Mouse (Mus musculus) embryonic fibroblast, embryonic 13.5 days (primary cell): Measurements from ENCODE around the gene Hoxc6. TPM values are rescaled to one million over a fixed set of nuclear protein-coding genes. Genes with fewer than 3 reads are reported as not detected.
A peak's percentile ranks its signal among the peaks of the same experiment; 100 is the strongest.

Source experiments
- H3K27ac ChIP-seq: 2 replicates; pipeline ENCODE4 v1.5.1; 2012; ENCODE audit warnings: low read length, control low read depth, inconsistent platforms; ENCODE audit not compliant: insufficient read depth
- H3K4me1 ChIP-seq: 2 replicates; pipeline ENCODE4 v1.6.1; 2011; ENCODE audit warnings: low read length; ENCODE audit not compliant: control insufficient read depth, insufficient read depth
- H3K4me3 ChIP-seq: 2 replicates; pipeline ENCODE4 v1.5.1; 2011; ENCODE audit warnings: mild to moderate bottlenecking, control low read depth, low read length; ENCODE audit not compliant: insufficient read depth
- CTCF ChIP-seq: IDR thresholded peaks from 2 replicates; pipeline ENCODE4 v1.5.1; 2011; ENCODE audit warnings: mild to moderate bottlenecking, control low read depth, low read length, moderate library complexity, borderline replicate concordance; ENCODE audit not compliant: insufficient read depth
- POLR2A ChIP-seq: IDR thresholded peaks from 2 replicates; pipeline ENCODE4 v1.6.1; 2011; ENCODE audit warnings: low read depth, mild to moderate bottlenecking, control low read depth, low read length, moderate library complexity
- polyA plus RNA-seq: library from polyadenylated mRNA; stranded (reverse); fragments of >200 nt; gene quantifications from 2 replicates; pipeline ENCODE4 v1.2.4, GENCODE M21; 2011; ENCODE audit warnings: low read depth; ENCODE audit not compliant: missing spikeins, insufficient read length

The Hoxc6 gene
- polyA plus RNA-seq, 1 experiment: 42.6 TPM

DNA sequence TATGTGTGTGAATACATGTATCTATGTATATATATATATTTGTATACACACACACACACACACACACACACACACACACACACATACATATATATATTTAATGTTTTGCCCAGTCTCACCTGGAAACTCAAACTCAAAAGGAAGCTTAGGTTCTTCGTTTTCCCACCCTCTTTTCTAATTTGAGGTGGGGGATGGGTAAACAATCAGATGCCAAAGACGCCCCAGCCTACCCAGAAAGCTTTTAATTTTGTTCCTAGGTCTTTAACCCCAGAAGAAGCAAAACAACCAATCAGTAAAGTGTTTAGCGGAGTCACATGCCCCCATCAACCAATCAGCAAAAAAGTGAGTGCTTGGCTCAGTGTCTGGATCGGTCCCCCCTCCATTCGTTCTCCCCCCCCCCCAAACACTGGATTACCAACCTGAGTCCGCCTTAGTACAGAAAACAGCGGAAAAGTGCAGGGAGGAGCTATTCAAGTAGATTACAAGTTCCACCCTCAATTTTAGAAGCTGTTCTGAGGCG lies 22.9 kb downstream of the Hoxc6 start:
- Histone ChIP-seq H3K4me3 (no peak overlapping the region), H3K27ac (no peak overlapping the region), H3K4me1 (no peaks in the 10 kb centered on the region; the same call in 1 of the 2 replicates)
- TF ChIP-seq CTCF: no peak
- no peak for TF ChIP-seq POLR2A

- TF ChIP-seq POLR2A: no peak
- TF ChIP-seq CTCF: no peak
- Histone ChIP-seq H3K4me3 (no peak overlapping the region), H3K27ac (no peak overlapping the region), H3K4me1 (no peaks in the 10 kb centered on the region; the same call in 1 of the 2 replicates)
Measured at GRCm38 (mm10) chr15:103021544-103021943, 23.5 kb downstream of the Hoxc6 start.

DNA sequence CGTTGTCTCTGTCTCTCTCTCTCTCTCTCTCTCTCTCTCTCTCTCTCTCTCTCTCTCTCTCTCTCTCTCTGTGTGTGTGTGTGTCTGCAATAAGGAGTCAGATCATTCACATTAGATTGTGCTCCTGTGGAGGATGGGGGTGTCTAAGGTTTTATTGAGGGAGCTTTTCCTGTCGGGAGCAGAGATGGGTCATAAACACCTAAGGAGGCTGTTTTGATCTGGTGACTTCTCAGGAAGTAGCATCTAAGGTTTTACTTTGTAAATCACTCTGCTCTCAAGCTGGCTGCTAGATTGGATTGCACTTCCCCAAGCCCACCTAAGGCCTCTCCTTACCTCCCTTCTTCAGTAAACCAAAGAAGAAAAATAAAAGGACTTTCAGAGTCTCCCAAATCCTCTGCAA lies 26.1 kb downstream of the Hoxc6 start:
- Histone ChIP-seq H3K27ac (no peak overlapping the region), H3K4me1 (peaks cover 3% of the 10 kb centered on the region; the same call in 1 of the 2 replicates), H3K4me3 (no peak overlapping the region)
- no peak for TF ChIP-seq CTCF

DNA sequence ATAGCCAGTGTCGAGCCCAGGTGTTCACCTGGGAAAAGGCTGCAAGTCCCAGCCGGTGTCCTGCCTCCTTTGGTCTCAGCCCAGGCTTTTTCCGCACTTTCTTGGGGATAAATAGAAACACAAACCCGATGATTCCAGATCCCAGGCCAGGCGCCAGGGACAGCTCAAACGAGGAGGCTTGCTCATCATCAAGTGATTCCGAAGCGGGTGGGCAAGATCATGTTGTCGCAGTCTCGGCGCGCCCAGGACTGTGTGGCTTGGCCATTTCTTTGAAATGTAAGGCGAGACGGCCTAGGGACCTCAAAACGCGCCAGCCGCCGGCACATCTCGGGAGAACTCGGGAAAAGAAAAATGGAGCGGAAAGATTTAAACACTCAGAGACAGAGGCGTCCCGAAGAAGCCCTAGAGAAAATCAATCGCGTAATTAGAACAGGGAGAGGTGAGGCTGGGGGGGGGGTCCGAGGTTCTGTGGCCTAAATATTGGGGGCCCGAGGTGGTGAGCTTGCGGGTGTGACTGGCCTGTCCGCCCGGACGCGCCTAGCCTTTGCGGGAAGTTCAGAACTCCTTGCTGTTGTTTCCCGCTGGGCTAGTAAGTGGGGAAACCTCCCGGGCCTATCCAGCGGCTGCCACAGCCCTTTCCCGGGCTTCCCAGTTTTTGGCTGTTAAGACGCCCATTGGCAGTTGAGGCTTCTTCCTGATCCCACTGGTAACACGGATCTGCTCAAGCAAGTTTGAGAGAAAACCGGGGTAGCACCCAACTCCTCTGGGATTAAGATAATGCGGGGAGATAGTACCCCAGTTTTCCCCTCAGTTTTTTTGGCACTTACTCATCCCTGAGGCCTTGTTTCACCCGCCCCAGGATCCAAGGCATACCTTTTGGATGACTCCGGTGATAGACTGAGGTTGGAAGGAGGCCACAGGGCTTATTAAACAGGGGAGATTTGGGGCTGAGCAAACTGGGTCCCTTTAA lies 29.5 kb downstream of the Hoxc6 start:
- peak overlapping the region; percentile 69 for H3K27ac ChIP-seq
- H3K4me1 ChIP-seq: peaks cover 3% of the 10 kb centered on the region
- peak overlapping the region; percentile 29 for H3K4me3 ChIP-seq
- TF ChIP-seq POLR2A (0 out of 2 replicates have a peak, but pooled peaks have one; percentile 3), CTCF (no peak)

DNA sequence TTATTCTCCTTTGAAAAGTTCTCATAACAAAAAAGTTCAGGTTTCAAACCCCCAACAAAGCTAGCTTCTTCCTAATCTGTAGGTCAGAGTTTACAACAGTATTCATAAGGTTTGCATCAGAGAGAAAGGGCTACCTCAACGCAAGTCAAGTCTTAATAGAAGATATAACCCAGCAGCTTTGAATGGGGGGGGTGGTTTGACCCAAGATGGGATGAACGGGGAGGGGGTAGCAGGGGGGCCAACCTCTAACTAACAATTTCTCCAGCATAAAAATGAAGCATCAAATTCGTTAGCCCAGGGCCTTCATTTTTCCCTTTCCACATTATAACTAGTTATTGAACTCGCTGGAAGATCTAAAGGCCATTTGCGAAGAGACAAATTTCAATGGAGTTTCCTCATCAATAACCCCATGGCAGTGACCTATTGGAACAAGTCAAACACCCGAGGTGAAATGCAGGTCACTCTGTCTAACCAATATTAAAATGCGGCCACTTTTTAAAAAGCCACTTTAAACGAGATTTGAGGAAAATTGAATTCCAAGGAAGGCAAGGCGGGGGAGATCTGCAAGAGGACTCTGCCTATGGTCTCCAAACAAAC lies 31.0 kb downstream of the Hoxc6 start:
- Histone ChIP-seq H3K27ac (no peak overlapping the region; the same call in 1 of the 2 replicates), H3K4me3 (no peak overlapping the region), H3K4me1 (peaks cover 5% of the 10 kb centered on the region)
- TF ChIP-seq CTCF (no peak), POLR2A (no peak)

DNA sequence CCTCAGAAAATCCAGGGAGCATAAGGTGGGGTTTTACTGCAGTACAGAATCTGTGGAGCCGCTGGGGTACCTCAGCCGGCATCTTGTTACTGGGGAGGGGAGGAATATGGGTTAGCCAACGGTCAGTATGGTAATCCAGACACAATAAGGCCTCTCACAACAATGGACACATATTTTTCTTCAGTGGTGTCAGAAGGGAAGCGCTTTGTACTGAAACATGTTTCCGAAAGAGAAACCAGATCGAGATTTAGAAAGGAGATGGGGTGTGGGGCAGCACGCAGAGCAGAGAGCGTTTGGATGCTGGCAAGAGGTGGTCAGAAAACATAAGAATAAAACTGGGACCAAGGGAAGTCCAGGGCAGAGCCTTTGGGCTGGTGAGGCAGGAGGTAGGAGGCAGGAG lies 32.1 kb downstream of the Hoxc6 start:
- Histone ChIP-seq H3K27ac (no peak overlapping the region), H3K4me1 (peaks cover 5% of the 10 kb centered on the region), H3K4me3 (no peak overlapping the region)
- TF ChIP-seq CTCF (no peak), POLR2A (no peak)

- Histone ChIP-seq H3K4me3 (no peak overlapping the region), H3K4me1 (peaks cover 5% of the 10 kb centered on the region), H3K27ac (peak overlapping the region; percentile 42; the same call in 1 of the 2 replicates)
- TF ChIP-seq CTCF (no peak), POLR2A (no peak)
Measured at GRCm38 (mm10) chr15:103032167-103032566, 34.1 kb downstream of the Hoxc6 start.

DNA sequence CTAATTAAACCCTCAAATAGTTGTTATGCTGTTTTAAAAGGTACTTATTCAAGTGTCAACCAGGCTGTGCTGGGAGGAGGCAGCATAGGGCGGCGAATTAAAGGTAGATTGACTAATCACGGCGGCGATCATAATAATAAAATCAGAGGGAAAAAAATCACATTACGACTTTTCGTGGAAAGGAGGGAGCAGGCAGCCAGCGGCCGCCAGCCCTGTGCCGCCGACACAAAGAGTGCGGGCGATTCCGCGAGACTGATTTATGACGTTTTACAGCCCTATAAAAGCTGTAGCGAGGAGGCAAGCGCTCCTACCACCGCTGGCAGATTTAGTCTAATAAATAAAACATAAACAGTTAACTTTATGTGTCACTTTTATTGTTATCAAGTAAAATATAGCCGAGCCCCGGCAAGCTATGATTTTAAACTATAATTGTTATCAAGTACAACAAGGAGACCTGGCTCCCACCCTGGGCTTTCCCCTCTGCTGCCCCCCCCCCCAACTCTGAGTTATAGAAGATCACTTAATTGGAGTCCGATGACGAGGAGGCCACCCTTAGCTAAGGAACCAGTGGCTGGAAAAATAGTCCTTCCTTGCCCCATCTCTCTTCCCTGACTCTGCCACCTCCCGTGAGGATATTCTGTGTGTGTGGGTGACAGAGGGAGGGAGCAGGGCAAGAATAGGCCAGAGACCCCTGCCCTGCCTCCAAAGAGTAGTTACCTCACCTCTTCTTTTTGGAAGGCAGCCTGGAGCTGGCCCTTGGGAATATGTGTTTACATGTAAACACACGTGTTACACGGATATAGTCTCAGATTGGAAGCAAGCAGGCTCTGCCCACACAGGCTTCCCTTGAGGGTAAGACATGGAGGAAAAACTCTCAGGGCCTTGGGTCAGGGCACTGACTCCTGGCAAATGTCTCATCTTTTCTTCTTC lies 34.9 kb downstream of the Hoxc6 start:
- H3K27ac ChIP-seq: peak overlapping the region; percentile 38; the same call in 1 of the 2 replicates
- H3K4me3 ChIP-seq: no peak overlapping the region
- no peak for TF ChIP-seq POLR2A
- TF ChIP-seq CTCF: no peak
- peaks cover 5% of the 10 kb centered on the region for H3K4me1 ChIP-seq

GRCm38 (mm10) chr15:103034043-103034806 lies 36.2 kb downstream of the Hoxc6 start:
- TF ChIP-seq CTCF (no peak), POLR2A (no peak)
- H3K4me3 ChIP-seq: peak overlapping the region; percentile 36
- H3K4me1 ChIP-seq: peaks cover 5% of the 10 kb centered on the region
- H3K27ac ChIP-seq: peak overlapping the region; percentile 39; the same call in 1 of the 2 replicates
